Mouse (Mus musculus): ENCODE measurements around the gene Ribc2.

Gene Ribc2

GRCm38 (mm10) chr15:85131275-85132192 lies at the start of gene Ribc2, which contains the start of gene Smc1b:
Gene Ribc2 (plus strand): TSS chr15:85132078.
Gene Smc1b (minus strand): TSS chr15:85131964.
- peak; percentile 75 for DNase-seq (ENCODE audit: low read depth, low spot score)

DNA sequence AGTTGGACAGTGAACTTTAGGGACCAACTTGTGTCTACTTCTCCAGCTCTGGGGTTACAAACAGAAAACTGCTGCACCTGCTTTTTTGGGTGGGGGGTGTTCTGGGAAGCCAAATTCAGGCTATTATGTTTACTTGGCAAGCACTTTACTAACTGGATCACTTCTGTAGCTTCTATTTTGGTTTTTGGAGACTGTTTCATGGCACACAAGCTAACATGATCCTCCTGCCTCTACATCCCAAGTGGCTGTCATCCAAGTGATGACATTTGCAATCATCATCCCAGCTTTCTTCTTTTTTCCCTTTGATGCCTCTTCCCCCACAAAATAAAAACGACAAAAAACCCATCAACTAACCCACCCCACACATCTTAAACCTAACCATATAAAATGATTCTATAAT lies 46.2 kb upstream of the Ribc2 start:
- DNase-seq (ENCODE audit: low read depth, low spot score) = peak; percentile 39

GRCm38 (mm10) chr15:85132193-85132520 lies 279 bp downstream of the Ribc2 start:
- DNase-seq (ENCODE audit: low read depth, low spot score) = no peak

DNA sequence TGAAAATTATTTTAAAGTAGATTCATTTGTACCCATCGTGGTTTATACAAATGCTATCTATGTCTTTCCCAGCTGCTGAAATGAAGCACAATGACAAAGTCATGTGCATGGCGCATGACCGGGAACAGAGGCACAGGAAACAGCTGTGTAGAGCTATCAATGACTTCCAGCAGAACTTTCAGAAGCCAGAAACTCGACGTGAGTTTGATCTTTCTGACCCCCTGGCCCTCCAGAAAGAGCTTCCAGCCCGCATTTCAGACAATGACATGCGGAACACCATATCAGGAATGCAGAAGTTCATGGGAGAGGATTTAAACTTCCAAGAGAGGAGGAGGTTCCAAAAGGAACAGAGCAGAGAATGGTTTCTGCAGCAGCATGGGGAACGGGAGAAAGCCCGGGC lies 3.3 kb downstream of the Ribc2 start:
- DNase-seq (ENCODE audit: low read depth, low spot score) = no peak

- DNase-seq (ENCODE audit: low read depth, low spot score) = no peak
Observed at GRCm38 (mm10) chr15:85141290-85141689, 9.4 kb downstream of the Ribc2 start.

DNA sequence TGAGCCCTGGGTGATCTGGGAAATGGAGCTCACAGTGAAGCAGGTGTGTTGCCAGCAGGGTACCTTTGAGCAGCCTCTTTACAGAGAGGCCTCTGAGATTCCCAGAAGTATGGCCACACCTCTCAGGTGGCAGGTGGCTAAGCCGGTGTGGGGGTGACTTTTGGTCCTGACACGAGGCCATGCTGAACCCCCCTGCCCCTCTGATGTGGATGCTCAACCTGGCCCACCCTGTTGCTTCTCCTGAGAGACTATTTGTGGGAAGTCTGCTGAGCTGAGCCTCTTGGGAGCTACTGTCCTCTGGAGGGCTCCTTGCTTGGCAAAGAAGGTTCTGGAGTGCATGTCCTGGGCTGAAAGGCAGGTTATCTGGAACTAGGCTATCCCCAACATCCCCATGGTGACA lies 10.6 kb downstream of the Ribc2 start:
- no peak for DNase-seq (ENCODE audit: low read depth, low spot score)

GRCm38 (mm10) chr15:85143161-85143560 lies 11.3 kb downstream of the Ribc2 start:
- no peak for DNase-seq (ENCODE audit: low read depth, low spot score)

- DNase-seq (ENCODE audit: low read depth, low spot score) = no peak
Observed at GRCm38 (mm10) chr15:85143747-85144146, 11.9 kb downstream of the Ribc2 start.

GRCm38 (mm10) chr15:85144249-85144648 lies 12.4 kb downstream of the Ribc2 start:
- DNase-seq (ENCODE audit: low read depth, low spot score) = no peak

DNA sequence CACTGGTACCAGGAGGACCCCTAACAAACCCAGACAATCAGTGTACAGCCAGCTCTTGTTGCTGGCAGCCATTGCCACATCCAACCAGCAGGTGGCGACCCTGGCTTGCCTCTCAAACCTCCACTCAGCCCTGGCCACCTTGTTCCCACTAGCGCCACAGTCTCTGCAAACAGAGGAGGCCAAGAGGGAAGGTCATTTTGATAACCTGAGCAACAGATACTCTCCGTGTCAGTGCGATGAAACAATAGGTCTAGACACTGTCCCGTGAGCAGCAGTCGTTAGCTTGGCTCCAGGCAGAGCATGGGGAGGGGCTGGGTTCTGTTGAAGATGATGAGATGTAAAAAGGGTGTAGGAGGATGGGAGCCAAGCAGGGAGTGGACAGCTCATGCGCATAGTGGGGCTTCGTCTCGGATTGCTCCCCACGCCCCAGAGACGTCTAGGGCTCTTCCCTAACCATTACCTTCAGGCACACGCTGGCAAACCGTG lies 19.6 kb downstream of the Ribc2 start:
- DNase-seq (ENCODE audit: low read depth, low spot score) = no peak

- DNase-seq (ENCODE audit: low read depth, low spot score) = no peak
Observed at GRCm38 (mm10) chr15:85152577-85152976, 20.7 kb downstream of the Ribc2 start.

DNA sequence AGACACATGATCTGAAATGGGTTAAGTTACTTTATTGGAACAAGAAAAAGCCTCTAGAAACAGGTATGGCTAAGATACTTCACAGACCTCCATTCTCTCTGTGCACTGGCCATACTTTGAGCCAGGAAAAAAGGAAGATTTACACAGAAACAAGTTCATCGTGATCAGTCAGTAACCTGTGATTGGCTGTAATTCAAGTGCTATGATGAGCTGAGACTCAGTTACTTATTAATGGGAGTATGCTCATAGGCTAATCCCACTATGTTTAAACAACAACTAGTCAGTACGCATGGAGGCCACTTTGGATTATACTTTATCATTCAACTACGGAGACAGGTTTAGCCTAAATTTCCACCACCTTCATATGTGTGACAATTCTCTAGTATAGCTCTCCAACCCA lies 22.2 kb downstream of the Ribc2 start:
- DNase-seq (ENCODE audit: low read depth, low spot score) = no peak

DNA sequence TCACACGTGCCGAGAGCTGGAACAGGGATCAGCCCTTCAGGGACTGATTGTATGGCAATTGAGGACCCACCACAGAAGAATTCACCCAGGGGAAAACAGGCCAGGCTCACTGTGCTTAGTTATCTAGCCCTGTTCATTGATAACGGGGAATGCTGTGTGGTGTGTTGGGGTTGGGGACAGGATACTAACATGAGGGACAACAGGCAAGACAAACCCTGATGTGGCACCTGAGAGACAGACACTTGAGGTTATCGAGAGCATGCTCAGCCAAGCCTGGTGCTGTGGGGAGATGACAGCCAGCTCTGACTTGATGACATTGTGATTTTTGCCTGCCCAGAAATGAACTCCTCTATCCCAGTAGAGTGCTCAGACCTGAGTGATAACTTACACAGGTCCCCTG lies 24.3 kb downstream of the Ribc2 start:
- no peak for DNase-seq (ENCODE audit: low read depth, low spot score)

DNA sequence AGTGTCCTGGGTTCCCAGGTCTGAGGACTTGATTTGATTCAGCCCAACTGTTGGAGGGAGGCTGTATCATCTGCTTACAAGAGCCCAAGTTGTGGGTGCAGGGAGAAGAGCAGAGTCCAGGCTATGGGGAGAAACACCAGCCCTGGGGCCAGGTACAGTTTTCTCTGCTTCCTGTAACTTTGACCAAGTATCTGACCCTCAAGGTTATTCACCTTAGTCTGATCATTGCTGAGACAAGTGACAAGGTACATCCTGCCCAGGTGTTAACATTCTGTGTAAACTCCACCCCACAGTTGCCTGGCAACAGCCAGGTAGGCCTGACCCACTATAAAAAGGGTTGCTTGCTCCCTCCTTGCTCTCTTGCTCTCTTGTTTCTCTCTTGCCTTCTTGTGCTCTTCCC lies 29.5 kb downstream of the Ribc2 start:
- DNase-seq (ENCODE audit: low read depth, low spot score) = no peak

DNA sequence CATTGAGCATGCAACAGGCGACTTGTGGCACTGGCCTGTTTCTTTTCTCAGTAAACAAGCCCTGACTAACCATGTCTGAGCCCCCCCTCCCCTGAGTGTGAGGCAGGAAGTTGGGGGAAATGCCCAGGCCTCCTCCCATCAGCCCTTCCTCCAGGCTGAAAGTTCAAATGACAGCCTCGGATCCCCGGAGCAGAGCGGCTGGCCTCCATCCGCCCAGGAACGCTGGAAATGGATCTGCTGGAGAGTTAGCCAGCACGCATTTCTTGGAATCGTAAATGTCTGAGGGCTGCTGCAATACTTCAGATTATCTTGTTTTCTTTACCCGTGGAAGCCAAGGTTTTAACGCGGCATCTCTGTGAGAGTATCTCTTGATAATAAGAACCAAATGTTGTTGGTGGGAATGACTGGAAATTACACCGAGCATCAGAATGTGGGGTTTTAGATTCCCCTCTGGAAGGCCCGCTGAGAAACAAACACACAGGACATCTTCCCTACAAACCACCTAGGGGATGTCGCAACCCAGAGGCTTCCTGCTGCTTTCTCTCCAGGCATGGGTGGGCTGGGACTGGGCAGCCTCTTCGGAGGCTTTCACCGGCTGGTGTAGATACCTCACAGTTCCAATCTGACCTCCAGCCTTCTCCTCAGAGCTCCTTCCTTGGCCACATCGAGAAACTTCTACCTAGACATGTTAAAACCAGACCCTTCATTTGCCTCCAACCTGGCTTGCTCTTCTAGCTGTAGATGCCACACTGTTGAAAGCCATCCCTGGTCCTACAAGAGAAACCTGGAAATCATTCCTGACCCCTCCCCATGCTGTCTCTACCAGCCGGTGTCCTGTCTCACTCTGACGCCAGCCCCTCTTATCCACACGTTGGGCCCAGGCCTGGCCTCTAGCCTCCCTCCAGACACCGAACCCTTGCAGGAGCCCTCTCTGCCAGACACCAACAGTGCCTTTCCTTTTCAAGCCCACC lies 31.1 kb downstream of the Ribc2 start:
- no peak for DNase-seq (ENCODE audit: low read depth, low spot score)

DNA sequence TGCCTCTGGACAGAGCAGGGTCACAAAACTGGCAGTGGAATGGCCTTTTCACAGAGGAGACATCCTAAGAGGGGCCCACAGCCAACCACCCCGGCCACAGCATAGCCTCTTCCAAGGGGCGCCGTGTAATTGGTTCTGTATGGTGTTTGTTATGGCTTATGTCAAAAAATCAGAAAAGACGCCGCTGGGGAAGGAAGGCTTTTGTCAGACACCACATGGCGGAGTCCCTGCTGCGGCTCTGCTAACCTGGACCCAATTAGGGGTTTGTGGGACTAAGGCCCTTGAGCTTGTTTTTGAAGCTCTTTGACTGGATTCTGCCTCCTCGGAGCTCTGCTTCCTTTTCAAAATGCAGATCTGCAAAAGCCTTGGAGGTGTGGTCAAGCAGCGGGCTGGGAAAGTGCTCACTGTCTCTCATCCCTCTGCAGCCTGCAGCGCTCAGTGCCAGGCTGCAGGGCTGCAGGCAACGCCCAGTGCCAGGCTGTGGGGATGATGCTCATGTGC lies 34.6 kb downstream of the Ribc2 start:
- DNase-seq (ENCODE audit: low read depth, low spot score) = no peak

- no peak for DNase-seq (ENCODE audit: low read depth, low spot score)
Observed at GRCm38 (mm10) chr15:85167086-85167679, 35.3 kb downstream of the Ribc2 start.

DNA sequence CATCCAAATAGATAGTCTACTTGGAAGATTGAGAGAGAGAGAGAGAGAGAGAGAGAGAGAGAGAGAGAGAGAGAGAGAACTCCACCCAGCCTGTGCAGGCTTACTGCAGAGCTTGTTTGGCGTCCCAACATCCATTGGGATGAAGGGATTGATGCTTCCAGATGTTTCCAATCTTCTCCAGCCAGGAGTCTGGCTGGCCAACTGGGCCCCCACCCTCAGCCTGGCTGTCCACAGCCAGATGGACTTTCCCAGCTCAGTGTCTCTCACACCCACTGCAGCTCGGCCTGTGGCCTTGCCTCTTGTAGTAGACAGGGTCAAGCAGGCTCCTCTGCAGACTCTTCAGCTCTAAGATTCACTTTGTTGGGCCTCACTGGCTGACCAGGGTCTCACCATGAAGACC lies 40.2 kb downstream of the Ribc2 start:
- DNase-seq (ENCODE audit: low read depth, low spot score) = no peak

- no peak for DNase-seq (ENCODE audit: low read depth, low spot score)
Observed at GRCm38 (mm10) chr15:85173425-85173824, 41.5 kb downstream of the Ribc2 start.

- DNase-seq (ENCODE audit: low read depth, low spot score) = no peak
Observed at GRCm38 (mm10) chr15:85174060-85174459, 42.2 kb downstream of the Ribc2 start.

GRCm38 (mm10) chr15:85177576-85177975 lies 45.7 kb downstream of the Ribc2 start:
- no peak for DNase-seq (ENCODE audit: low read depth, low spot score)

DNA sequence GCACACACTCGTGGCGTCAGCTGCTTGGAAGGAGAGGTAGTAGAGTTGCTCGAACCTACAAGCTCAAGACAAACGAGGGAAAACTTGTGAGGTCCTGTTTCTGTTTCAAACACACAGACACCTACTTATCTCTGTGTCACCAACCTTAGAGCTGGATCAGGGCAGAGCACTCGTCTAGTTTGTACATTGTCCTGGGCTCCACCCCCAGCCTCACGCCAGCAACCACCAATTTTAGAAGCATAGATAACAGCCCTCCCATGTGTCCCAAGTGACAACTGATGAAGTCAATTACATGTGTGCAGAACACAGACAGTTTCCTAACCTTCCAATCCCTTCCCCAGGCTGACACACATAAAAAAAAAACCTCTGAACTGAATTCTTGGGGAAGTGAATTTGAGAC lies 46.3 kb downstream of the Ribc2 start:
- DNase-seq (ENCODE audit: low read depth, low spot score) = no peak
